Mouse (Mus musculus) heart, embryonic 14.5 days (tissue): ENCODE measurements around the gene Irx4. TPM values are rescaled to one million over a fixed set of nuclear protein-coding genes. Genes with fewer than 3 reads are reported as not detected.

ENCODE experiments used
- ATAC-seq: fragments of 200-750 bp; cut with Nextera tagmentation; 2 replicates; pipeline ENCODE4 v1.8.0; 2017; ENCODE audit warnings: low read depth, moderate TSS enrichment; ENCODE audit not compliant: insufficient number of reproducible peaks, insufficient read depth, low FRiP score
- H3K27ac ChIP-seq, 2 experiments: fragments of 200-500 bp in 1 of 2; fragments of 300-500 bp in 1 of 2; sonication (generic) in 1 of 2; replicated peaks in 1 of 2; 2 replicates each; pipeline ENCODE4 v1.5.1; 2012 to 2014; ENCODE audit warnings: low read depth in 2 of 2, low read length in 2 of 2, control low read depth in 1 of 2, mild to moderate bottlenecking in 1 of 2, mixed read lengths in 1 of 2; ENCODE audit not compliant: control insufficient read depth in 1 of 2, insufficient read depth in 1 of 2
- H3K27me3 ChIP-seq: fragments of 300-500 bp; sonication (generic); 2 replicates; pipeline ENCODE4 v1.6.1; 2014; ENCODE audit warnings: mild to moderate bottlenecking, low read length, control low read depth; ENCODE audit not compliant: control insufficient read depth, insufficient read depth
- H3K36me3 ChIP-seq: fragments of 300-500 bp; sonication (generic); 2 replicates; pipeline ENCODE4 v1.6.1; 2014; ENCODE audit warnings: mild to moderate bottlenecking, control low read depth, low read length, mixed read lengths; ENCODE audit not compliant: control insufficient read depth, insufficient read depth
- H3K4me1 ChIP-seq, 2 experiments: fragments of 200-500 bp in 1 of 2; fragments of 300-500 bp in 1 of 2; sonication (generic) in 1 of 2; 2 replicates each; pipeline ENCODE4 v1.6.1; 2012 to 2014; ENCODE audit warnings: low read length in 2 of 2, control low read depth in 1 of 2, mixed read lengths in 1 of 2; ENCODE audit not compliant: control insufficient read depth in 2 of 2, insufficient read depth in 2 of 2
- H3K4me2 ChIP-seq: fragments of 300-500 bp; sonication (generic); 2 replicates; pipeline ENCODE4 v1.6.1; 2014; ENCODE audit warnings: mild to moderate bottlenecking, low read length
- H3K4me3 ChIP-seq, 2 experiments: fragments of 200-500 bp in 1 of 2; fragments of 300-500 bp in 1 of 2; sonication (generic) in 1 of 2; 2 replicates each; pipeline ENCODE4 v1.5.1; 2012 to 2014; ENCODE audit warnings: low read length in 2 of 2, mild to moderate bottlenecking in 2 of 2, control low read depth in 1 of 2, low read depth in 1 of 2, moderate library complexity in 1 of 2; ENCODE audit not compliant: control insufficient read depth in 1 of 2, insufficient read depth in 1 of 2
- H3K9ac ChIP-seq: fragments of 300-500 bp; sonication (generic); 2 replicates; pipeline ENCODE4 v1.6.1; 2014; ENCODE audit warnings: mild to moderate bottlenecking, low read length
- H3K9me3 ChIP-seq: fragments of 300-500 bp; sonication (generic); 2 replicates; pipeline ENCODE4 v1.6.1; 2016; ENCODE audit warnings: low read length, control low read depth; ENCODE audit not compliant: control insufficient read depth
- WGBS: fragments of 180-500 bp; shearing (Covaris S2); extraction: QIAGEN DNeasy Blood & Tissue Kit; methylation state at CpG from one replicate; pipeline ENCODE4 v1.1.7; 2014; 5-methylcytosine and 5-hydroxymethylcytosine counted together
- polyA plus RNA-seq: library from polyadenylated mRNA; unstranded; fragments of >200 nt; fragmentation: Nextera tagmentation; extraction: Ambion mirVana; gene quantifications from 2 replicates; pipeline ENCODE4 v1.2.1, GENCODE M21; 2014

Irx4 gene
- polyA plus RNA-seq, 1 experiment from 2014 or later: 43.3 TPM

GRCm38 (mm10) chr13:73263128-73263971, 3.1 kb downstream of the Irx4 start:
- H3K4me3 ChIP-seq: peak overlapping the region; percentile 67 to 82
- H3K27ac ChIP-seq: peak overlapping the region; percentile 97
- H3K9ac ChIP-seq: peak overlapping the region; percentile 96
- 1% methylated on average over 40 of the region's 40 CpGs for WGBS
- no peaks in the 10 kb centered on the region for H3K9me3 ChIP-seq
- H3K36me3 ChIP-seq: peaks cover 27% of the 10 kb centered on the region
- ATAC-seq: no peak
- peak overlapping the region; percentile 85 for H3K4me2 ChIP-seq
- H3K4me1 ChIP-seq: peaks cover 17 to 59% of the 10 kb centered on the region in 2 experiments; a peak in 3 of 4 replicates
- peaks cover 90% of the 10 kb centered on the region for H3K27me3 ChIP-seq

GRCm38 (mm10) chr13:73264166-73264735, 4.0 kb downstream of the Irx4 start:
- Histone ChIP-seq H3K4me2 (peak overlapping the region; percentile 85), H3K27me3 (peaks cover 90% of the 10 kb centered on the region), H3K9me3 (no peaks in the 10 kb centered on the region), H3K4me3 (peak overlapping the region; percentile 67 to 82), H3K9ac (peak overlapping the region; percentile 96), H3K27ac (peak overlapping the region; percentile 97), H3K36me3 (peaks cover 36% of the 10 kb centered on the region), H3K4me1 (peaks cover 13 to 59% of the 10 kb centered on the region in 2 experiments; a peak in 3 of 4 replicates)
- WGBS: 4% methylated on average over 29 of the region's 29 CpGs
- no peak for ATAC-seq

GRCm38 (mm10) chr13:73264831-73265230, 4.6 kb downstream of the Irx4 start:
- peak overlapping the region; percentile 96 for H3K9ac ChIP-seq
- H3K36me3 ChIP-seq: peaks cover 42% of the 10 kb centered on the region

GRCm38 (mm10) chr13:73265442-73265841, 5.2 kb downstream of the Irx4 start:
- Histone ChIP-seq H3K4me2 (peak overlapping the region; percentile 85), H3K4me3 (peak overlapping the region; percentile 7 to 67; a peak in 2 of 4 replicates), H3K36me3 (peaks cover 44% of the 10 kb centered on the region), H3K4me1 (peaks cover 17 to 65% of the 10 kb centered on the region in 2 experiments), H3K9me3 (no peaks in the 10 kb centered on the region), H3K27me3 (peaks cover 88% of the 10 kb centered on the region), H3K27ac (peak overlapping the region; percentile 97), H3K9ac (peak overlapping the region; percentile 96)
- no peak for ATAC-seq
- 4% methylated on average over 28 of the region's 28 CpGs for WGBS

More at GRCm38 (mm10) chr13:73264831-73265230, 4.6 kb downstream of the Irx4 start:
- Histone ChIP-seq H3K4me1 (peaks cover 13 to 58% of the 10 kb centered on the region in 2 experiments; a peak in 3 of 4 replicates), H3K27me3 (peaks cover 88% of the 10 kb centered on the region), H3K9me3 (no peaks in the 10 kb centered on the region), H3K4me2 (peak overlapping the region; percentile 85), H3K4me3 (peak overlapping the region; percentile 67 to 82; a peak in 3 of 4 replicates), H3K27ac (peak overlapping the region; percentile 97)
- 15% methylated on average over 8 of the region's 8 CpGs for WGBS
- ATAC-seq: no peak

GRCm38 (mm10) chr13:73267551-73267950, 7.3 kb downstream of the Irx4 start:
- H3K9me3 ChIP-seq: no peaks in the 10 kb centered on the region
- peaks cover 87% of the 10 kb centered on the region for H3K27me3 ChIP-seq
- peak overlapping the region; percentile 51 for H3K4me2 ChIP-seq
- peaks cover 44% of the 10 kb centered on the region for H3K36me3 ChIP-seq
- WGBS: 14% methylated on average over 10 of the region's 10 CpGs
- ATAC-seq: no peak
- H3K9ac ChIP-seq: peak overlapping the region; percentile 72; the same call in 1 of the 2 replicates
- H3K4me1 ChIP-seq: peaks cover 35 to 86% of the 10 kb centered on the region in 2 experiments
- 0 out of 4 replicates have a peak overlapping the region, but pooled peaks of 1 of the 2 experiments have one; percentile 11 for H3K4me3 ChIP-seq
- H3K27ac ChIP-seq: peak overlapping the region; percentile 48 to 82; a peak in 3 of 4 replicates

- Histone ChIP-seq H3K9ac (peak overlapping the region; percentile 72), H3K27ac (peak overlapping the region; percentile 48 to 82), H3K4me2 (peak overlapping the region; percentile 51), H3K4me1 (peaks cover 44 to 87% of the 10 kb centered on the region in 2 experiments), H3K36me3 (peaks cover 44% of the 10 kb centered on the region), H3K4me3 (peak overlapping the region; percentile 5 to 11; a peak in 3 of 4 replicates), H3K9me3 (no peaks in the 10 kb centered on the region), H3K27me3 (peaks cover 93% of the 10 kb centered on the region)
- ATAC-seq: peak; percentile 35; the same call in 1 of the 2 replicates
- WGBS: 3% methylated on average over 20 of the region's 20 CpGs
Measured at GRCm38 (mm10) chr13:73268702-73269101, 8.4 kb downstream of the Irx4 start.

- Histone ChIP-seq H3K27me3 (peaks cover 93% of the 10 kb centered on the region), H3K4me2 (peak overlapping the region; percentile 51), H3K4me1 (peaks cover 47 to 85% of the 10 kb centered on the region in 2 experiments), H3K36me3 (peaks cover 44% of the 10 kb centered on the region), H3K9me3 (no peaks in the 10 kb centered on the region), H3K27ac (peak overlapping the region; percentile 14 to 82), H3K4me3 (no peak overlapping the region), H3K9ac (peak overlapping the region; percentile 72)
- no peak for ATAC-seq
- 27% methylated on average over 15 of the region's 15 CpGs for WGBS
Measured at GRCm38 (mm10) chr13:73269251-73269650, 9.0 kb downstream of the Irx4 start.
